Mouse (Mus musculus) forebrain, postnatal 0 days (tissue): ENCODE measurements at regions not wholly inside any gene's neighbourhood (a gene's known extent, or its start where the extent isn't known, plus 50 kb on each side); places are given as distances from the start of the nearest gene placed in this dataset.

Experiments
- ATAC-seq: fragments of 200-750 bp; cut with Nextera tagmentation; 2 replicates; pipeline ENCODE4 v1.8.0; 2017; ENCODE audit warnings: mild to moderate bottlenecking, moderate library complexity
- DNase-seq: peaks from one replicate; pipeline ENCODE4 v3.0.0-alpha.2; 2015
- H3K27ac ChIP-seq: fragments of 300-500 bp; sonication (generic); 2 replicates; pipeline ENCODE4 v1.5.1; 2014; ENCODE audit warnings: low read depth, mild to moderate bottlenecking, antibody characterized with exemption, low read length, moderate library complexity, mixed read lengths
- H3K27me3 ChIP-seq: fragments of 300-500 bp; sonication (generic); 2 replicates; pipeline ENCODE4 v1.6.1; 2014; ENCODE audit warnings: mild to moderate bottlenecking, low read length, mixed read lengths; ENCODE audit not compliant: insufficient read depth
- H3K36me3 ChIP-seq: fragments of 300-500 bp; sonication (generic); 2 replicates; pipeline ENCODE4 v1.6.1; 2014; ENCODE audit warnings: mild to moderate bottlenecking, moderate library complexity; ENCODE audit not compliant: insufficient read depth
- H3K4me1 ChIP-seq: fragments of 300-500 bp; sonication (generic); 2 replicates; pipeline ENCODE4 v1.6.1; 2014; ENCODE audit warnings: antibody characterized with exemption; ENCODE audit not compliant: insufficient read depth
- H3K4me2 ChIP-seq: fragments of 300-500 bp; sonication (generic); 2 replicates; pipeline ENCODE4 v1.6.1; 2014; ENCODE audit warnings: low read depth, mild to moderate bottlenecking, moderate library complexity
- H3K4me3 ChIP-seq: fragments of 300-500 bp; sonication (generic); 2 replicates; pipeline ENCODE4 v1.5.1; 2014; ENCODE audit warnings: low read depth, low read length, mixed read lengths
- H3K9ac ChIP-seq: fragments of 300-500 bp; sonication (generic); 2 replicates; pipeline ENCODE4 v1.6.1; 2014; ENCODE audit warnings: mild to moderate bottlenecking
- H3K9me3 ChIP-seq: fragments of 300-500 bp; sonication (generic); 2 replicates; pipeline ENCODE4 v1.6.1; 2016; ENCODE audit warnings: low read length
- CTCF ChIP-seq: sonication (generic); IDR thresholded peaks from 2 replicates; pipeline ENCODE4 v1.5.1; 2016; ENCODE audit warnings: antibody characterized with exemption, control low read depth, low read depth
- WGBS: fragments of 180-500 bp; shearing (Covaris S2); extraction: QIAGEN DNeasy Blood & Tissue Kit; methylation state at CpG from one replicate; pipeline ENCODE4 v1.1.7; 2014; 5-methylcytosine and 5-hydroxymethylcytosine counted together

- ATAC-seq (no peak), DNase-seq (peak; percentile 10)
- H3K4me2 ChIP-seq: no peak overlapping the region
- H3K4me1 ChIP-seq: no peaks in the 10 kb centered on the region
- TF ChIP-seq CTCF: no peak
- H3K36me3 ChIP-seq: no peaks in the 10 kb centered on the region
- H3K9ac ChIP-seq: no peak overlapping the region
- no peak overlapping the region for H3K27ac ChIP-seq
- WGBS: 63% methylated on average over 3 of the region's 3 CpGs
- no peaks in the 10 kb centered on the region for H3K27me3 ChIP-seq
- H3K4me3 ChIP-seq: no peak overlapping the region
- no peaks in the 10 kb centered on the region for H3K9me3 ChIP-seq
Measured at GRCm38 (mm10) chr5:54632281-54632680, 634.0 kb downstream of the Stim2 start.
